Mouse (Mus musculus) intestine, postnatal 0 days (tissue): ENCODE measurements around the gene Ier5. TPM values are rescaled to one million over a fixed set of nuclear protein-coding genes. Genes with fewer than 3 reads are reported as not detected.
A peak's percentile ranks its signal among the peaks of the same experiment; 100 is the strongest.

Experiments used
- ATAC-seq: fragments of 200-750 bp; cut with Nextera tagmentation; 2 replicates; pipeline ENCODE4 v1.8.0; 2017; ENCODE audit warnings: mild to moderate bottlenecking, moderate TSS enrichment, moderate library complexity
- H3K27ac ChIP-seq: fragments of 300-500 bp; sonication (generic); 2 replicates; pipeline ENCODE4 v1.5.1; 2014; ENCODE audit warnings: mild to moderate bottlenecking, low read depth, low read length, moderate library complexity
- H3K27me3 ChIP-seq: fragments of 300-500 bp; sonication (generic); replicated peaks from 2 replicates; pipeline ENCODE4 v1.6.1; 2014; ENCODE audit warnings: low read length, mixed read lengths; ENCODE audit not compliant: control insufficient read depth, insufficient read depth
- H3K36me3 ChIP-seq: fragments of 300-500 bp; sonication (generic); 2 replicates; pipeline ENCODE4 v1.6.1; 2014; ENCODE audit warnings: mild to moderate bottlenecking, moderate library complexity; ENCODE audit not compliant: control insufficient read depth, insufficient read depth
- H3K4me1 ChIP-seq: fragments of 300-500 bp; sonication (generic); replicated peaks from 2 replicates; pipeline ENCODE4 v1.6.1; 2014; ENCODE audit warnings: antibody characterized with exemption, low read length, mixed read lengths; ENCODE audit not compliant: control insufficient read depth, insufficient read depth
- H3K4me2 ChIP-seq: fragments of 300-500 bp; sonication (generic); replicated peaks from 2 replicates; pipeline ENCODE4 v1.6.1; 2014; ENCODE audit warnings: low read depth, mild to moderate bottlenecking, moderate library complexity
- H3K4me3 ChIP-seq: fragments of 300-500 bp; sonication (generic); 2 replicates; pipeline ENCODE4 v1.5.1; 2014; ENCODE audit warnings: low read depth, low read length
- H3K9ac ChIP-seq: fragments of 300-500 bp; sonication (generic); 2 replicates; pipeline ENCODE4 v1.6.1; 2014; ENCODE audit warnings: mild to moderate bottlenecking, low read depth, low read length
- H3K9me3 ChIP-seq: fragments of 300-500 bp; sonication (generic); 2 replicates; pipeline ENCODE4 v1.6.1; 2016; ENCODE audit warnings: mixed run types; ENCODE audit not compliant: control insufficient read depth
- CTCF ChIP-seq: sonication (generic); IDR thresholded peaks from 2 replicates; pipeline ENCODE4 v1.5.1; 2016; ENCODE audit warnings: low read depth, mild to moderate bottlenecking, control low read depth, antibody characterized with exemption, moderate library complexity
- WGBS: fragments of 180-500 bp; shearing (Covaris S2); extraction: QIAGEN DNeasy Blood & Tissue Kit; methylation state at CpG from one replicate; pipeline ENCODE4 v1.1.7; 2014; 5-methylcytosine and 5-hydroxymethylcytosine counted together
- polyA plus RNA-seq: library from polyadenylated mRNA; unstranded; fragments of >200 nt; fragmentation: Nextera tagmentation; extraction: Ambion mirVana; gene quantifications from 2 replicates; pipeline ENCODE4 v1.2.1, GENCODE M21; 2015

The Ier5 gene
- polyA plus RNA-seq, 1 experiment from 2014 or later: 6.8 TPM

DNA sequence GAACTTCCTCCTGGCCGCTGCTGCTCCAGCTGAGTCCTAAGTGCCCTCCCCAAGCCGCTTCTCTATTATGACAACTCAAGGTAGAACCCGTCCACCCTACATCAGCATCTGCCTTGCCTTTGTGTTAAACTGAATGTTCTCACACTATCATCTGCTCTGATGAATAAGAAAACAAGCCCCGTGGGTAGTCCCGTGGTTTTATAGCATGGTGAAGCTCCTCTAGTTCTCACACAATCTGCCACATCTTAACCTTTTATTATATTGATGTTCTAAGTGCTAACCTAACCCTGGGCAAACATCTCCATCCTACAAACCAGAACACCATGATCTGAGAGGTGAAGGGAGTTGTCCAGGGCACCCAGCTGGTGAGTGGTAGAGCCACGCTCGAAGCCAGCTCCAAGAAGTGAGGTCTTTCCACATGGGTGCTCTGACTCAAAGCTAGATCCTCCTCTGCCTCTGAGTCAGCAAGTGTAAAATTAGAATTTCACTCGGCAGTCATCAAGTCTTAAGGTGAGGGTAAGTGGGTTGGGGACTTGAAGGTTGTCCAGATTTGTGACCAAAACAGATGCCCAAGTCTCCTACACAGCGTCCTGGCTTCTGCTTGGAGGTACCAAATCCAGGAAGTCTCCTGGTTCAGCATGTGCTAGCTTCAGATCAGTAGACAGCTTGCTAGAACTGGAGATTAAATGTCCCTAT lies 48.4 kb downstream of the Ier5 start:
- no peaks in the 10 kb centered on the region for H3K27me3 ChIP-seq
- H3K4me2 ChIP-seq: no peak overlapping the region
- no peak for TF ChIP-seq CTCF
- H3K36me3 ChIP-seq: no peaks in the 10 kb centered on the region
- no peaks in the 10 kb centered on the region for H3K9me3 ChIP-seq
- no peak overlapping the region for H3K9ac ChIP-seq
- ATAC-seq: no peak
- no peak overlapping the region for H3K27ac ChIP-seq
- 83% methylated on average over 9 of the region's 9 CpGs for WGBS
- no peaks in the 10 kb centered on the region for H3K4me1 ChIP-seq
- no peak overlapping the region for H3K4me3 ChIP-seq

- Histone ChIP-seq H3K27ac (peak overlapping the region; percentile 16; the same call in 1 of the 2 replicates), H3K4me1 (no peaks in the 10 kb centered on the region), H3K4me2 (no peak overlapping the region), H3K27me3 (no peaks in the 10 kb centered on the region), H3K9me3 (no peaks in the 10 kb centered on the region), H3K4me3 (no peak overlapping the region), H3K9ac (no peak overlapping the region), H3K36me3 (no peaks in the 10 kb centered on the region)
- 50% methylated on average over 5 of the region's 5 CpGs for WGBS
- no peak for TF ChIP-seq CTCF
- peak; percentile 72 for ATAC-seq
Measured at GRCm38 (mm10) chr1:155050174-155050573, 49.3 kb downstream of the Ier5 start.

- no peak overlapping the region for H3K27ac ChIP-seq
- H3K36me3 ChIP-seq: no peaks in the 10 kb centered on the region
- no peaks in the 10 kb centered on the region for H3K9me3 ChIP-seq
- TF ChIP-seq CTCF: peak; percentile 99
- peak; percentile 79 for ATAC-seq
- H3K4me2 ChIP-seq: no peak overlapping the region
- no peaks in the 10 kb centered on the region for H3K4me1 ChIP-seq
- no peak overlapping the region for H3K9ac ChIP-seq
- H3K27me3 ChIP-seq: no peaks in the 10 kb centered on the region
- no peak overlapping the region for H3K4me3 ChIP-seq
- 4% methylated on average over 5 of the region's 5 CpGs for WGBS
Measured at GRCm38 (mm10) chr1:155048947-155049346, 50.5 kb downstream of the Ier5 start.

Other genes starting within 250 kb of the Ier5 start
- gene Cacna1e, start 215.1 kb downstream of the Ier5 start, polyA plus RNA-seq: 0.74 and 1.2 TPM in 2 replicates
- 2.8 and 3.4 TPM in 2 replicates for gene Mr1, start 47.2 kb upstream of the Ier5 start, polyA plus RNA-seq
- gene Stx6, start 59.1 kb upstream of the Ier5 start, polyA plus RNA-seq: 25.2 and 28.3 TPM in 2 replicates
- 1.0 and 1.3 TPM in 2 replicates for gene BC034090, start 144.8 kb upstream of the Ier5 start, polyA plus RNA-seq